Mouse (Mus musculus) embryonic fibroblast, embryonic 13.5 days (primary cell): ENCODE results near the gene Pea15a. TPM values are rescaled to one million over a fixed set of nuclear protein-coding genes. Genes with fewer than 3 reads are reported as not detected.
A peak's percentile ranks its signal among the peaks of the same experiment; 100 is the strongest.

Experiments
- H3K27ac ChIP-seq: 2 replicates; pipeline ENCODE4 v1.5.1; 2012; ENCODE audit warnings: low read length, control low read depth, inconsistent platforms; ENCODE audit not compliant: insufficient read depth
- H3K4me1 ChIP-seq: 2 replicates; pipeline ENCODE4 v1.6.1; 2011; ENCODE audit warnings: low read length; ENCODE audit not compliant: control insufficient read depth, insufficient read depth
- H3K4me3 ChIP-seq: 2 replicates; pipeline ENCODE4 v1.5.1; 2011; ENCODE audit warnings: mild to moderate bottlenecking, control low read depth, low read length; ENCODE audit not compliant: insufficient read depth
- CTCF ChIP-seq: IDR thresholded peaks from 2 replicates; pipeline ENCODE4 v1.5.1; 2011; ENCODE audit warnings: mild to moderate bottlenecking, control low read depth, low read length, moderate library complexity, borderline replicate concordance; ENCODE audit not compliant: insufficient read depth
- POLR2A ChIP-seq: IDR thresholded peaks from 2 replicates; pipeline ENCODE4 v1.6.1; 2011; ENCODE audit warnings: low read depth, mild to moderate bottlenecking, control low read depth, low read length, moderate library complexity
- polyA plus RNA-seq: library from polyadenylated mRNA; stranded (reverse); fragments of >200 nt; gene quantifications from 2 replicates; pipeline ENCODE4 v1.2.4, GENCODE M21; 2011; ENCODE audit warnings: low read depth; ENCODE audit not compliant: missing spikeins, insufficient read length

Pea15a gene
- polyA plus RNA-seq, 1 experiment, result 140 TPM

DNA sequence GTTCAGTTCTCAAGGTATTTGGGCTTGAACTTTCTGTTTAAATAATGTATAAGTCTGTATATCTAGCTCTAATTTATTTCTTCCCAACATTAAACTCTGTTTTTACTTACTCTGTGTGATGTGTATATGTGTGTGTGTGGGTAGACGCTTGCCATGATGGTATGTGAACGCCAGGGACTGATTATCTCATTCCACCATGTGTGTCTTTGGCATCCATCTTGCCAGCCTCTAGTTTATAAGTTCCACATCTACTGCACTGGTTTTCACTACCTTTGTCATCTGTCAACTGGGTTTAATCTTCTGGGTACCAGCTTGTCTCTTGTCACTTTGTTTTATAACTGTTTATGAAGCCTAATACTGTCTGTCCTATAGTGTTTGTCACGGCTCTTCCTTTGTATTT, 51.1 kb downstream of the Pea15a start:
- no peak for TF ChIP-seq CTCF
- no peak for TF ChIP-seq POLR2A
- no peak overlapping the region for H3K27ac ChIP-seq
- H3K4me3 ChIP-seq, result no peak overlapping the region
- no peaks in the 10 kb centered on the region for H3K4me1 ChIP-seq

DNA sequence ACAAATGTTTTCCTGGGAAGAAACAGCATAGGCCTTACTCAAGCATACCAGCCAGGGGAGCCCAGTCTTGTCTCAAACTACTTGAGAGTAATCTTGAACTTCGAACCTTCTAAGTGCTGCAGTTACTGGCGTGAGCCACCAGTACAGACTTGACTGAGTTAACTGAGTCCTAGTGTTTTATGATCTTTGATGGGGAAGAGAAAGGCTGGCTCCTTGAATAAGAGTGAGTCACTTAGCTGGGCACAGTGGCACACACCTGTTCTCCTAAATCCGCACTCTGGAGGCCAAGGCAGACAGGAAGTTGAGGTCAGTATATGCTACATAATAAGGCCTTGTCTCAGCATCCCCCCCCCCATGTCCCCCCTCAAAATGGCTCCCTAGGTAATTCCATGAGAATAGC, 52.1 kb downstream of the Pea15a start:
- Histone ChIP-seq H3K4me3 (no peak overlapping the region), H3K4me1 (no peaks in the 10 kb centered on the region; the same call in 1 of the 2 replicates), H3K27ac (no peak overlapping the region)
- TF ChIP-seq CTCF, result no peak
- no peak for TF ChIP-seq POLR2A

DNA sequence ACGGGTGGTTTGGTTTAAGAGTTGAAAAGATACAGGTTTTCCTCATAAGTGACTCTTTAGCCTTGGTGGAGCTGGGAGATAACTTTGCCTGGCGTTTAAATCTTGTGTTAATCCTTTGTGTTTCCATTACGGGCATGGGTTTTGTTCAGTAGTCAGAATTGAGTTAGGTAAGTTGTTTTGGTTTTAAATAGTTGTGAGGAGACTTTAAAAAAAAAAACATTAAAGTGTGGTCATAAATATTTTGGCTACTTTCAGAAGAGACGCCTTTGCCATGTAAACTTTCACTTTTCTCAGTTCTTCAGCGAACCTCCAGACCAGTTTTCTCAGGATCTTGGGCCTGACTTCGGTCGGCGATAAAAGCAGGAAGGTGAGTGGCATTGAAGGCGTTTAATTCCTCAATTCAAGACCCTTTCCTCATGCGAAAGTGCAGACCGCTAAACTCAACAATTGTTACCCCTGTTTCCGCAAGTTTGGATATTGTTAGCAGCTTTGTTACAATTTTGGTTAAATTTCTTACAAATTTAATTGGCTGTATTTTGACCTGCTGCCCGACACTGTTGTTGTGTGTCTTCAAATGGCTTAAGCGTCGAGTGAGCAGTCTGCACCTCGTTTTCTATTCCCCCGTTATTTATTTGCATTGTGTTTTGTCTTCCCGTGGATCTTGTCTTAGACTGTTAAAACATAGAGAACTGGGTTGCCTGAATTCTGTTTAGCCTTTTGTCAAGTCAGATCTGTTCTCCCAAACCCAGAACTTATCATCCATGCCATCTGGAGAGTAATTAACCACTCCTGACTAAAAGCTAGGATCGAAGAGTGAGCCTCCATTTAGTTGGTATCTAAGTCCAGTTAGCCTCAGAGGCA, 57.4 kb downstream of the Pea15a start:
- H3K4me3 ChIP-seq, result peak overlapping the region; percentile 91
- no peaks in the 10 kb centered on the region; the same call in 1 of the 2 replicates for H3K4me1 ChIP-seq
- TF ChIP-seq POLR2A (no peak), CTCF (no peak)
- peak overlapping the region; percentile 88 for H3K27ac ChIP-seq

DNA sequence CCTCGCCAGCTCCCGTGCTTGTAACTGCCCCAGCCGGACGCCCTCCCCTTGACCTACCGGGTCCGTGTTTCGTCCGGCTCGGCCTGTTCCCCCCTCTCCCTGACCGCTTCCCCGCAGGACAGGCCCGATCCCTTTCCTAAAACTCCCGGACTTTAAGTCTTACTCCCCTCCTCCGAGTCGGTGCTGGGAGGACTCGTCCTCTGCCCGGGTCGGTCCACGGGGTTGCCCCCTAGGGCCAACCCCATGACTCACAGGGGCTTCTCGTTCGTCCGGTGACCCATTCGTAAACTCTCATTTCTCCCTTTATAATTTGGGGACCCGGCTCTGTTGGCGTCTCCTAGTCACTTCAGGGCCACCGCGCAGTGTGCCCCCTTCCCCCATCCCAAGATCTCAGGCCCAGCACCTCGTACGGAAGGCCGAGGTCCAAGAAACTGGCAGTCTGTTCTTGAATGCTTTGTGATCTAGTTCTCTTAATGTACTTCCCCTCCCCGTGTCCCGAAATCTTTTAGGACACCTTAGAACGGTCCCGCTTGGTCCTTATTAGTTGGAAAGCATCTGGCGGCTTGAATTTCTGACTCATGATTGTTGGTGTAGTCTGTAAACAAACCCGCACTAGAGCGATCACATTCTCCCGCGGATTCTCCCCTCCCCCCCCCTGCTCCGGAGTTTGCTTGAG, 58.2 kb downstream of the Pea15a start:
- Histone ChIP-seq H3K4me1 (no peaks in the 10 kb centered on the region; the same call in 1 of the 2 replicates), H3K27ac (peak overlapping the region; percentile 88), H3K4me3 (peak overlapping the region; percentile 91)
- TF ChIP-seq CTCF (no peak), POLR2A (peak; percentile 49)

DNA sequence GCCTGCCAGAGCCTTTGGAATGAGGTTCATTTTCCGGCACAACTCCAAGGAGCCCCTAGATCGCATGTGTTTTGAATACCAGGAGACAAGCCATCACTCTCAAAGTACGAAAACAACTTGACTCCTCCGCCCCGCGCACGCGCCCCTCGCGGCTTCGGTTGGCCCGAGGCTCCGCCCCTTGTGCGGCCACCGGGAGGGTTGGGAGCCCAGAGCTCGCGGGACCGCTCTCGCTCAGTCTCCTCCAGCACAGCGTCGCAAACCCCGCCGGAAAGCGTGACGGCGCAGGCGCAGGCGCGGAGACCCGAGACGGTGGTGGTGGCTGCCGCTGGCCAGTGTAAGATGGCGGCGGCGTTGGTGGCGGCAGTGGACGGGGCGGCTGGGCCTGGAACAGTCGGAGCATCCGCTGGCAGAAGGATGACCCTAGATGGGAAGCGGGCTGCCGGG, 58.7 kb downstream of the Pea15a start, which contains the start of gene Dcaf8:
Gene Dcaf8 (plus strand): TSS at position 250 of the 444 bp plus-strand sequence.
- Histone ChIP-seq H3K4me3 (peak within 1 kb of the TSS; percentile 91), H3K4me1 (no peaks in the 10 kb centered on the region; the same call in 1 of the 2 replicates), H3K27ac (peak within 1 kb of the TSS; percentile 88)
- peak; percentile 93 for TF ChIP-seq POLR2A
- TF ChIP-seq CTCF, result no peak

Other genes starting within 250 kb of the Pea15a start
- 9.1 and 12.3 TPM in 2 replicates for gene Vangl2, start 178.4 kb downstream of the Pea15a start, polyA plus RNA-seq
- not detected in 2 replicates for gene Nhlh1, start 149.2 kb downstream of the Pea15a start, polyA plus RNA-seq
- gene Copa, start 124.3 kb downstream of the Pea15a start, polyA plus RNA-seq, result 369 and 398 TPM in 2 replicates
- gene Ncstn, start 124.0 kb downstream of the Pea15a start, polyA plus RNA-seq, result 122 and 145 TPM in 2 replicates
- 88.3 and 98.7 TPM in 2 replicates for gene Pex19, start 80.0 kb downstream of the Pea15a start, polyA plus RNA-seq
- 73.1 and 83.4 TPM in 2 replicates for gene Dcaf8, start 58.7 kb downstream of the Pea15a start, polyA plus RNA-seq
- not detected in 2 replicates for gene Casq1, start 13.1 kb upstream of the Pea15a start, polyA plus RNA-seq
- not detected in 2 replicates for gene Atp1a4, start 51.6 kb upstream of the Pea15a start, polyA plus RNA-seq
- 49.8 and 55.6 TPM in 2 replicates for gene Igsf8, start 54.8 kb upstream of the Pea15a start, polyA plus RNA-seq
- 0.39 TPM in 1 of 2 replicates, not detected in the other for gene Atp1a2, start 91.3 kb upstream of the Pea15a start, polyA plus RNA-seq
- gene Kcnj9, start 122.5 kb upstream of the Pea15a start, polyA plus RNA-seq, result not detected in 2 replicates
- 0.08 and 0.91 TPM in 2 replicates for gene Kcnj10, start 134.4 kb upstream of the Pea15a start, polyA plus RNA-seq
- 11.5 and 12.9 TPM in 2 replicates for gene Pigm, start 169.7 kb upstream of the Pea15a start, polyA plus RNA-seq